Comparison of ENCODE assay signal across 8 mouse cellular contexts in the genomic region with DNA sequence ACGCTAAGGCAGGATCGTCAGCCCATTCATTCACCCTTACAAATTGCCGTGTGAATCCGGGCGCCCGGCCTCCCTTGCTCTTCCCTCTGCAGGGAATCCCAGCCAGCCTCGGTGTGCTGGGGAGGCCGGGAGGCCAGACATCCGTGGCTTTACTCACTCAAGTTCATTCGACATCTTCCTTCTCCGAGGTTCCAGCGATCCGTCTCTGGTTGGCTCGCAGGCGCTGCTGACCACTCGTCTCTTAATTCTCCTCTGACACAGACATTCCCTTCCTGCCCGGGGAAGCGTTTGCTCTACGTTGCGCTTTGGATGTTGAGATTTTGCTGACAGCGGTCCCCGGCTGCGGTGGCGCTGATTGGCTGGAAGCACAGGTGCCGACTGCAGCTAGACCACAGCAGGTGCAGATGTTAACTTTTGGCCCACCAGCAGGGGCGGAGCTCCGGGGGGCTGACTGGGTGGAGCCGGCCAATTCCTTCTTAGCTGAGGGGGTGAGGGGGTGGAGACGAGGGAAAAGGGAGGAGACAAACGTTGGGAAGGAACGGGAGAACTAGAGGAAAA. TPM values are rescaled to one million over a fixed set of nuclear protein-coding genes. Genes with fewer than 3 reads are reported as not detected.
A peak's percentile ranks its signal among the peaks of the same experiment; 100 is the strongest.
DNase-seq lines count a peak whose midpoint lies in the region; ATAC-seq and TF ChIP-seq lines count a peak whose summit lies in the region.

A gene (minus strand): TSS at position 380 of the 558 bp plus-strand sequence.

- no peaks in the 10 kb centered on the region for H3K9me3 ChIP-seq in embryonic facial prominence, embryonic 12.5 days
- no peaks in the 10 kb centered on the region for H3K9me3 ChIP-seq in hindbrain, embryonic 15.5 days
- no peaks in the 10 kb centered on the region for H3K9me3 ChIP-seq in limb, embryonic 13.5 days
- H3K9me3 ChIP-seq in midbrain, embryonic 14.5 days (ENCODE audit: control insufficient read depth, low read length), result no peaks in the 10 kb centered on the region

- no peaks in the 10 kb centered on the region for H3K36me3 ChIP-seq in embryonic facial prominence, embryonic 12.5 days
- no peaks in the 10 kb centered on the region for H3K36me3 ChIP-seq in hindbrain, embryonic 15.5 days
- no peaks in the 10 kb centered on the region for H3K36me3 ChIP-seq in limb, embryonic 13.5 days
- no peaks in the 10 kb centered on the region for H3K36me3 ChIP-seq in midbrain, embryonic 14.5 days (ENCODE audit: control insufficient read depth, insufficient read depth, low read length)
- no peaks in the 10 kb centered on the region for H3K36me3 ChIP-seq in thymus, adult 2 months (ENCODE audit: control insufficient read depth, insufficient read depth, low read length)

- no peak within 1 kb of the TSS for H3K9ac ChIP-seq in embryonic facial prominence, embryonic 12.5 days
- H3K9ac ChIP-seq in hindbrain, embryonic 15.5 days, result 0 out of 2 replicates have a peak within 1 kb of the TSS, but pooled peaks have one; percentile 3
- H3K9ac ChIP-seq in limb, embryonic 13.5 days, result 0 out of 2 replicates have a peak within 1 kb of the TSS, but pooled peaks have one; percentile 3
- H3K9ac ChIP-seq in midbrain, embryonic 14.5 days (replicated peaks; ENCODE audit: low read length), result peak within 1 kb of the TSS; percentile 43; the same call in 1 of the 2 replicates

- WGBS in embryonic facial prominence, embryonic 12.5 days, result under 1% methylated on average over 31 of the region's 31 CpGs
- under 1% methylated on average over 31 of the region's 31 CpGs for WGBS in hindbrain, embryonic 15.5 days
- WGBS in limb, embryonic 13.5 days, result 0% methylated on average over 31 of the region's 31 CpGs
- WGBS in midbrain, embryonic 14.5 days, result under 1% methylated on average over 31 of the region's 31 CpGs
- under 1% methylated on average over 31 of the region's 31 CpGs for WGBS in thymus, adult 2 months

- peaks cover 46% of the 10 kb centered on the region for H3K4me1 ChIP-seq in embryonic facial prominence, embryonic 12.5 days
- peaks cover 31% of the 10 kb centered on the region for H3K4me1 ChIP-seq in hindbrain, embryonic 15.5 days (replicated peaks)
- peaks cover 55% of the 10 kb centered on the region for H3K4me1 ChIP-seq in limb, embryonic 13.5 days
- peaks cover 34% of the 10 kb centered on the region for H3K4me1 ChIP-seq in midbrain, embryonic 14.5 days (ENCODE audit: control insufficient read depth, insufficient read depth, low read length)
- peaks cover 48% of the 10 kb centered on the region for H3K4me1 ChIP-seq in thymus, adult 2 months (replicated peaks; ENCODE audit: control insufficient read depth, insufficient read depth, low read length)

- H3K4me2 ChIP-seq in embryonic facial prominence, embryonic 12.5 days (replicated peaks), result peak within 1 kb of the TSS; percentile 44
- H3K4me2 ChIP-seq in hindbrain, embryonic 15.5 days, result peak within 1 kb of the TSS; percentile 55
- H3K4me2 ChIP-seq in limb, embryonic 13.5 days (replicated peaks), result peak within 1 kb of the TSS; percentile 62
- peak within 1 kb of the TSS; percentile 70 for H3K4me2 ChIP-seq in midbrain, embryonic 14.5 days (ENCODE audit: low read length)

- no peak for ATAC-seq in embryonic facial prominence, embryonic 12.5 days (ENCODE audit: insufficient number of reproducible peaks, insufficient read depth, low FRiP score, low TSS enrichment)
- ATAC-seq in hindbrain, embryonic 15.5 days (ENCODE audit: low FRiP score, low read depth), result 0 out of 2 replicates have a peak, but pooled peaks have one; percentile 38
- no peak for ATAC-seq in limb, embryonic 13.5 days (ENCODE audit: low FRiP score, low read depth)
- no peak for ATAC-seq in midbrain, embryonic 14.5 days (ENCODE audit: low FRiP score, low TSS enrichment)

- H3K4me3 ChIP-seq in left cerebral cortex, adult 2 months, result peak within 1 kb of the TSS; percentile 42
- peak within 1 kb of the TSS; percentile 23 for H3K4me3 ChIP-seq in embryonic facial prominence, embryonic 12.5 days
- H3K4me3 ChIP-seq in hindbrain, embryonic 15.5 days, result peak within 1 kb of the TSS; percentile 25
- peak within 1 kb of the TSS; percentile 33 for H3K4me3 ChIP-seq in limb, embryonic 13.5 days
- H3K4me3 ChIP-seq in midbrain, embryonic 14.5 days (replicated peaks; ENCODE audit: low read depth, low read length), result peak within 1 kb of the TSS; percentile 30
- H3K4me3 ChIP-seq in thymus, adult 2 months (ENCODE audit: control insufficient read depth, insufficient read depth, low read length), result 0 out of 2 replicates have a peak within 1 kb of the TSS, but pooled peaks have one; percentile 3

- intact Hi-C loops in left cerebral cortex, adult 2 months (cut with DNase I), result no loop called here

- H3K27ac ChIP-seq in left cerebral cortex, adult 2 months, result 0 out of 2 replicates have a peak within 1 kb of the TSS, but pooled peaks have one; percentile 32
- no peak within 1 kb of the TSS for H3K27ac ChIP-seq in embryonic facial prominence, embryonic 12.5 days
- no peak within 1 kb of the TSS for H3K27ac ChIP-seq in hindbrain, embryonic 15.5 days (replicated peaks)
- peak within 1 kb of the TSS; percentile 2; the same call in 1 of the 2 replicates for H3K27ac ChIP-seq in limb, embryonic 13.5 days
- H3K27ac ChIP-seq in midbrain, embryonic 14.5 days (replicated peaks; ENCODE audit: low read depth, low read length), result peak within 1 kb of the TSS; percentile 61; the same call in 1 of the 2 replicates
- no peak within 1 kb of the TSS for H3K27ac ChIP-seq in thymus, adult 2 months (ENCODE audit: control insufficient read depth, insufficient read depth, low read length)

- TF ChIP-seq CTCF in left cerebral cortex, adult 2 months (IDR thresholded peaks at IDR 0.05), result peak; percentile 11; the same call in 1 of the 2 replicates
- peak; percentile 68; the same call in 1 of the 2 replicates for TF ChIP-seq CTCF in thymus, adult 2 months (IDR thresholded peaks at IDR 0.05; ENCODE audit: borderline replicate concordance, control insufficient read depth, extremely low read depth, insufficient read depth, low read length, poor library complexity)

- peaks cover 57% of the 10 kb centered on the region for H3K27me3 ChIP-seq in embryonic facial prominence, embryonic 12.5 days
- peaks cover 40% of the 10 kb centered on the region for H3K27me3 ChIP-seq in hindbrain, embryonic 15.5 days
- H3K27me3 ChIP-seq in limb, embryonic 13.5 days, result peaks cover 66% of the 10 kb centered on the region
- peaks cover 50% of the 10 kb centered on the region for H3K27me3 ChIP-seq in midbrain, embryonic 14.5 days (ENCODE audit: control insufficient read depth, insufficient read depth, low read length)
- H3K27me3 ChIP-seq in thymus, adult 2 months (ENCODE audit: control insufficient read depth, insufficient read depth, low read length), result 0 out of 2 replicates have a peak, but pooled peaks cover 5% of the 10 kb centered on the region

- TF ChIP-seq POLR2A in thymus, adult 2 months (IDR thresholded peaks at IDR 0.05; ENCODE audit: control insufficient read depth, extremely low read depth, insufficient read depth, low read length, poor library complexity), result peak; percentile 44; the same call in 1 of the 2 replicates

- peak; percentile 35 to 40 for DNase-seq in left cerebral cortex, adult 2 months (ENCODE audit: extremely low spot score in 1 of 2, low spot score in 2 of 2)
- no peak for DNase-seq in left cerebral cortex, adult 11 months (ENCODE audit: low spot score)
- peak; percentile 74 for DNase-seq in midbrain, embryonic 14.5 days
- peak; percentile 83 for DNase-seq in thymus, adult 2 months
- no peak for DNase-seq in cerebellum, adult 8-10 months

RNA-seq across cellular contexts. Expression of the gene that starts here (rescaled TPM):
- 1 to 10 TPM in 1 of 2 experiments, under 1 TPM in 1; 0.86 to 1.5 TPM for total RNA-seq in left cerebral cortex, adult 2 months (2021)
- 13.2 and 15.4 TPM in 2 replicates for polyA plus RNA-seq in embryonic facial prominence, embryonic 12.5 days (2016; fragmentation: Nextera tagmentation; extraction: Ambion mirVana)
- 1.1 and 1.8 TPM in 2 replicates for polyA plus RNA-seq in hindbrain, embryonic 15.5 days (2015; fragmentation: Nextera tagmentation; extraction: Ambion mirVana)
- polyA plus RNA-seq in limb, embryonic 13.5 days (2015; fragmentation: Nextera tagmentation; extraction: Ambion mirVana), result 19.7 and 21.1 TPM in 2 replicates
- polyA plus RNA-seq in midbrain, embryonic 14.5 days (2014; fragmentation: Nextera tagmentation; extraction: Ambion mirVana), result 1.5 and 1.6 TPM in 2 replicates
- 0.47 and 0.80 TPM in 2 replicates for polyA plus RNA-seq in thymus, adult 2 months (2012; rRNA removed)

Comparison
In these comparisons a context has a peak if more than half of its experiments do, and no peak if none do; other contexts are left out.
1. DNase-seq: peak in left cerebral cortex, adult 2 months (2 of 2) and midbrain, embryonic 14.5 days (single experiment); none in left cerebral cortex, adult 11 months (single experiment) and cerebellum, adult 8-10 months (single experiment).
2. Peak in DNase-seq and H3K4me3 ChIP-seq in thymus, adult 2 months; RNA of the gene not detected or under 1 TPM.
3. H3K27ac ChIP-seq: peak in left cerebral cortex, adult 2 months (single experiment), limb, embryonic 13.5 days (single experiment) and midbrain, embryonic 14.5 days (single experiment); none in embryonic facial prominence, embryonic 12.5 days (single experiment), hindbrain, embryonic 15.5 days (single experiment) and thymus, adult 2 months (single experiment).
4. Peak in every context shown above with its lines, with median percentiles within 50 percentile points of each other: H3K4me3 ChIP-seq and H3K4me2 ChIP-seq.